Mouse (Mus musculus) B cell, adult 2 months (primary cell): ENCODE data around the gene Pla2g7.
"Not testable (repeated sequence)": the region's sequence is repeated elsewhere in the genome, so short reads cannot be mapped to it uniquely, and the experiment has no call there.

Experiments used
- DNase-seq, 2 experiments: peaks; one replicate each; pipeline ENCODE4 v3.0.0; 2022

Pla2g7 gene

DNA sequence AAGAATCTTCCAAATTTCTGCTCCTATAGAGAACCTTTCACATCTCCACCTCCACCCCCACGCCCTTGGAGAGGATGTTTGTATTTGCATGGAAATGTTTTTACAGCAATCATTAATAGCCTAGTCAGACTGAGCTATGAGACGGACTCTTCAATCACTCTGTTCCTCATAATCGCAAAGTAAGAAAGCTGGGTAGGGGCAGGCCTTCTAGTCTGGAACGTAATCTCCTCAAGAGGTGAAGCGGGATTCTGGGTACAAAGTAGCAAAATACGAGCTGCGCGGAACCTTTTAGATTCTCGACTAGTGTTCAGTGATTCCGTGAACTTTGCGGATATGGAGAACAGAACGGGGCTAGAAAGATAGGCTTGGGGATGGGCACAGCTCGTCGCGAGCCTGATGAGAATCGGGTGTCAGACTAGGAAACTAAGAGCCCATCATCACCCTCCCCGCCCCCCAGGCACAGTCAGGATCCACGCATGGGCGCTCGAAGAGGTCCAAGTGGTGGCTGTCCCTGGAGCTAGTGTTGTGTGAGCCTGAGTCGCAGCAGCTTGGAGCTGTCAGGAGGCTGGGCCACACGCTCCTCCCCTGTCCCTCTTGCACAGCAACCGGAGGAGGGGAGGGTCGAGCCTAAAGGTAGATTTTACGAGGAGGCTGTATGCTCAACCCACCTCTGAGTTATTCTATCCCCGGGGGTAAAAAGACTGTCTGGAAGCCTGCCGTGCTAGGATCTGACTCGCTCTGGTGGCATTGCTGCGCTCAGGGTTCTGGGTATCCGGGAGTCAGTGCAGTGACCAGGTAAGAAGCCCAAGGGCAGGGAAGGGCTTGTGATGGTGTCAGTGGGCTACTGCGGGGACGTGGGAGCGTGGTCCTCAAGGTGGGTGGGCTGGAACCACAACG is at the start of gene Pla2g7:
Pla2g7 (plus strand) TSS at position 107 of the 897 bp plus-strand sequence.
- peak; percentile 55 to 60 for DNase-seq

- DNase-seq = peak; percentile 63 to 65
Measured at GRCm38 (mm10) chr17:43518644-43519409, 49.1 kb upstream of the Pla2g7 start.

DNA sequence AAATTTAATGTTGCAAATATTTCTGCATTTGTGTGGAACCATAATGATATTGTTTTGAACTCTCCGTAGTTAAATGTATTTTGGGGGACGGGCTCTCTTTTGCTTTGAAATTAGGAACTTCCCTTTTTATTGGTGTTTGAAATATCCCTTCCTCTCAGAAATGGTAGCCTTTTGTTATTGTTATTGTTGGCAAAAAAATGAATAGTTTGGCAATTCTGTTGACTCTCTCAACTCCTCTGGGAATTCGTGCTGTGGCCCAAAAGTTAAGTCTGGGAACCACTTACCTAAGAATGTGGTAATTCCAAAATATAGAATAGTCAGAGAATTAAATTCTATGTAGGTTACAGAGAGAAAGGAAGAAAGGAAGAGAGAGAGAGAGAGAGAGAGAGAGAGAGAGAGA is 47.7 kb upstream of the Pla2g7 start:
- no peak for DNase-seq

DNA sequence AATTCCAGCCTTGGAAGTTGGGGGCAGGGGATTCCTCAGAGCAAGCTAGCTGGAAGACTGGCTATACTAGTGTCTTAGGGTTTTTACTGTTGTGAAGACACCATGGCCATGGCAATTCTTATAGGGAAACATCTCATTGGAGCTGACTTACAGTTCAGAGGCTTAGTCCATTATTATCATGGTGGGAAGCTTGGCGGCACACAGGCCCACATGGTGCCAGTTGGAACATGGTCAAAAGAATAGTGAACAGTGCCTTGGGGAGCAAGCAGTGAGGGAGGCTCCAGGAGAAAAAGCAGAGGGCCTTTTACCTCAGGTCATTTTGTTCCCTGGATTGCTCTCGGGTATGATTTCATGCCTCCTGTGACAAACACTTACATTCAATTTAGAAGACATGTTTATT is 37.4 kb upstream of the Pla2g7 start:
- DNase-seq = no peak

- no peak for DNase-seq
Measured at GRCm38 (mm10) chr17:43531192-43531591, 36.7 kb upstream of the Pla2g7 start.

DNA sequence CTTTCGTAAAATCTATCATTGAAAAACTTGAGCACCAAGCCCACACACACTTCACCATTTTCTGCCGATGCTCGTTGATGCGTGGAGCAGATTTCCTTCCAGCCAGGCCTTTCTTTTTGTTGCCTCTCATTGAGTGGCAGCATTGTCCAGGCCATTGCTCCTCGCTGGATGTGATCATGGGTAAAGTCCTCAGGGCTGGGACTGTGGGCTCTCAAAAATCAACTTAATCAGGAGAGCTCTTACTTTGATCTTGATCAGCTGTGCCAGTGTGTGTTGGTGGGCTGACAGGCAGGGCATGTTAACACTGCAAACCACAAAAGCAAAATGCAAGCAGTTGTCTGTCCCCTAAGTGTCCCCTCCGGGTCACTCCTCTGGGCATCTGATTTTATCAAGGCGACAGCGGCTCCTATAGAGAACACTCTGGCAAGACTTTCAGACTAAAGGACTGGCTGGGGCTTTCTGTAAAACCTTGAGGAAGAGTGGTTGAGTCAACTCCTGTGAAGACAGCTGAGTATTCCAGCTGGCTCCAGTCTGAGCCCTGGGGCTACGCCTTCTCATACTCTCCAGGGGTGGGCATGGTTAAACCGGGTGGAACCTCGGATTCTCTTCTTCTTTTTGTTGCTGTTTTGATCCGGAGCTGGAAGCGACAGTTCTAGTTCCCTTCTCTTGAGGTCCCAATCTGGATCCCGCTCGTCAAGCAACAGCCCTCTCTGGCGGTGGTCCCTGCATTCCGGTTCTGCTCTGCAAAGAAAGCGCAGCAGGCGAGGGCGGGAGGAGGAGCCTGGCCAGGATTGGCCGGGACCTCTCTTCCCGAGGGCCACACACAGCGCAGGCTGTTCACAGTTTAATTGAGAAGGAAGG is 33.3 kb upstream of the Pla2g7 start:
- no peak for DNase-seq

DNA sequence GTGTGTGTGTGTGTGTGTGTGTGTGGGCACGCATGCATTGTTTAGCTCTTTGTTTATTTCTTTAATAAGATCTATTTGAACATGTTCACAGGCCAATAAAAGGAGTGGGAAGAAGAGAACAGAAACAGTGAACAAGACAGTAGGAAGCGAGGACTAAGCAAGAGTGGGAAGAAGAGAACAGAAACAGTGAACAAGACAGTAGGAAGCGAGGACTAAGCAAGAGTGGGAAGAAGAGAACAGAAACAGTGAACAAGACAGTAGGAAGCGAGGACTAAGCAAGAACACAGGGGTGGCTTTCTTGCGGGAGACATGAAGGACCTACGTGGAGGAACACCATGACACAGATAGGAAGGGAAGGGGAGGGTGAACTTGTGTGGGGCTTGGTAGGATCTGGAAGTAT is 31.1 kb upstream of the Pla2g7 start:
- DNase-seq = not testable (repeated sequence)

DNA sequence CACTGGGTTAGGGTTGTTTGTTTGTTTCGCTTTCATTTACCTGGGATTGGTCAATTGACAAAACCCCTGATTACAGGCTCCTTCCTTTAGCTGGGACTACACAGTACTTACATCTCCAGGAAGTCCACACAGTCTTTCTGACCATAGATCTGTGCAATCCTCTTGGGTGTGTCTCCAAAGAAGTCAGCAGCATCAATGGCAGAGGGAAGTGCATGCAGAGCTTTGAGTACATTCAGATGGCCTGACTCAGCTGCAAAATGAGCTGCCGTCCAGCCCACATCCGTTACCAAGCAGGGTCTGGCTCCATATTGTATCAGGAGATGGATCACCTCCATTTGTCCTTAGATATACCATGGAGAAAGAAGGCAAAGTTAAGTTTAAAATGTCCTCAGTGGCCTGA is 29.1 kb upstream of the Pla2g7 start:
- no peak for DNase-seq

DNA sequence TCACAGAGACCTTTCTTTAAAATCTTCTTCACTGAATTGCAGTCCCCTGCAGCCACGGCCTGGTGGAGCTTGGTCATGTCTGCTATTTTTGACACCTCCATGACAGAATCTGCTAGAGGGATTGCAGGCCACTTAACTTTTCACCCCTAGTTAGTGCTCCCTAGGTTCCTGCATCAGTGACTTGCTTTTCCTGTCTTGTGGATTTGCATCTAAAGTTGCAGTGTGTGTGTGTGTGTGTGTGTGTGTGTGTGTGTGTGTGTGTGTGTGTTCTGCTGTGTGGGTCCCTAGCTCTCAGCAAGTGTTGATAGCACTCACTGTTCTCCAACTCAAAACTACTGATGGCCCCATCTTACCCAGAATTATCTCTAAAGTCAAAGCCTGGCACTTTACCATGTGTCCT is 24.4 kb upstream of the Pla2g7 start, which contains the start of gene Ankrd66:
Ankrd66 (minus strand) TSS at position 101 of the 400 bp plus-strand sequence.
- no peak for DNase-seq

DNA sequence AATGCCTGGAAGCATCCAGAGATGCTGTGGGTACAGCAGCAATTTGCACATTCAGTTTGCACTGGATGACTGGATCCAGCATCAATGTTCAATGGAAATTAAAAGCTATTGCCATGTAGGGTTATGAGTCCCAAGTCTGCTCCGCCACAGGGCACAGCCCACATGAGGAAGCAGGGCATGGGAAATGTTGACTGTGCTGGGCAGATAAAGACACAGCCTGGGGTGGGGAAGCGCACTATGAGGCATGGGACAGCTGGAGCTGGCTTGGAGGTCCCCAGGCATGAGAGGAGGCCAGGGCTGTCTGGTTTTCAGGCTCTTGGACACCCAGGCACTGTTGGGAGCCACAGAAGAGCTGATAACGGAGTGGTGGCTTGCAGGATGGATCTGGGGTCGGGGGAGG is 23.9 kb upstream of the Pla2g7 start:
- no peak for DNase-seq

GRCm38 (mm10) chr17:43551122-43551630 is 16.7 kb upstream of the Pla2g7 start:
- DNase-seq = no peak

GRCm38 (mm10) chr17:43554516-43555403 is 13.1 kb upstream of the Pla2g7 start:
- no peak for DNase-seq

GRCm38 (mm10) chr17:43557104-43557503 is 10.8 kb upstream of the Pla2g7 start:
- DNase-seq = peak; percentile 7 to 8

DNA sequence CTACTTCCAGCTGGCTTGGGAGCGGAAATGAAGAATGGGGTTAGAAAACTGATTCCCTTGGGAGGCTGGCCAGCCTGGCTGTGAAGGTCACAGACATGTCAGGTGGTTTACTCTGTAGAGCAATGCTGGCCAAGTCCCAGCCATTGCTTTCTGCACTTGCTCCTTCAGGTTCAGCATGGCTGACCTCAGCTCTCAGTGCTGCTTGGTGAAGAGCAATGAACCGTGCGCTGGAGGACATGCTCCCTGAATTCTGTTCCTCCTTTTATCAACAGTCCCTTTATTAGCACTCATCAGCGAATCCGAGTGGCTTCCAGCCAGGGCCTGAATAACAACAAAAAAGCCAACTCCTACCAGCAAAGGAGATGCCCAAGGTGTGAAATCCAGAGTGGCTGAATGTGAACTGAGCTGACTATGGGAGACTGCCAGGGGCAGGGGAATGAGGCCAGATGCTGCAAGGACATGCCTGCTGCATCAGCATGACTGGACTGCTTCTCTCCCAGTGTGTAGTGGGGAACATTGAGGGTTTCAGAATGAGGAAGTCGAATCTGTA is 10.3 kb upstream of the Pla2g7 start:
- peak; percentile 25 to 29 for DNase-seq

DNA sequence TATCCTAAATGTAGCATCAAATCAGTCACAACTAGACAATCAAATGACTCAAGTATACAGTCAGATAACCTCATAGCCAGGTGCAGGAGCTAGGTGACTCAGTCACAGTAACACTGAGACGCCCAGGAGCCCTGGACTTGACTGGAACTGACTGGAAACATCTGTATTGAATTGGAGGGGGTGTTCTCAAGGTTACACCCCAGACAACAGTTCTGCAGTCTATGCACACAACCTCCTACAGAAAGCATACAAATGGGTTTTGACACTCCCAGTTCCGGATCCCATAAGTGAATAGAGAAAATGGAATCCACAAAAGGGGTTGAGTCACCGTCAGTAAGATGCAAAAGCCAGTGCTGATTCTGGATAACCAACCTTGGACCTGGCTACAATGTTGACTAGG is 9.2 kb upstream of the Pla2g7 start:
- DNase-seq = no peak

- no peak for DNase-seq
Measured at GRCm38 (mm10) chr17:43563192-43563987, 4.5 kb upstream of the Pla2g7 start.

DNA sequence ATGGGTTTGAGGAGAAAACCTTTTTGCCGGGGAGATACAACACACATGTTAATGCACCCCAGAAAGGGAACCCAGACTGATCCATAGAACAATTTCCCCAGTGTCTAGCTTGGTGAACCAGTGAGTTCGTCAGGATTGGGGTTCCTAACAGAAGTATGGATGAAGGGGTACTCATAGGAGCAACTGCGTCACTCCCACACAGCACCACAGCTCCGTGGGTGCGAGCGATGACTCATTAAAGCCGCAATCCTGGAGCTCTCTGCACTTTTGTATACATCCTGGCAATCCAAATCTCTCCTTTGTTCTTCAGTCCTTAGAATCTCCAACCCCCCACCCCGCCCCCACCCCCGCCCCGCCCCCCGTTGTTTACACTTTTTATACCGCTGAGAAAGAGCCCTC is 306 bp upstream of the Pla2g7 start:
- DNase-seq = no peak

- peak in 1 of 2 experiments; percentile 8 for DNase-seq
Measured at GRCm38 (mm10) chr17:43569287-43569686, 1.4 kb downstream of the Pla2g7 start.

DNA sequence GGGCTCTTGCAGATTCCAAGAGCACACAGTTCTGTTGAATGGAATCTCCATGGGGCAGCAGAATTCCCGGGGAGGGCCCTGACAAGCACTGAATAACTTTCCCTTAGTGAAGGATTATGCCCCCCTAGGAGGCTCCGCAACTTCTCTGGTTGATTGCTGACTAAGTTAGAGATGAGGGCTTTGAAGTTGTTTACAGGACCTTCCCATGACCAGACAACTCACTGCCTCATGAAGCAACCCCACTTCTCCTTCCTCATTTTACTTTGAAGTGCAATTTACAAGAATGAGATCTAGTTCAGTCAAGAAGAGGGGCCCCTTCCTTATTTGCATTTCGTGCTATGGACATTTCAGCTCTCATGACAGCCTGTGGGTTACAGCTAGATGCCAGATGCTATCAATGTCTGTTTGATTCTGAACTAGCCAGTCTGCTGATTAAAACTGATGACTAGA is 5.8 kb downstream of the Pla2g7 start:
- peak; percentile 19 to 31 for DNase-seq

- DNase-seq = no peak
Measured at GRCm38 (mm10) chr17:43580456-43580855, 12.6 kb downstream of the Pla2g7 start.
